Mouse (Mus musculus) ES-Bruce4 (cell line): Measurements from ENCODE around the gene Foxq1.

ENCODE experiments used
- EP300 ChIP-seq: IDR thresholded peaks from 2 replicates; pipeline ENCODE4 v1.6.1; 2011; ENCODE audit warnings: low read depth, low read length; ENCODE audit not compliant: insufficient read depth
- POLR2A ChIP-seq: IDR thresholded peaks from one replicate; pipeline ENCODE4 v1.8.1; 2011; ENCODE audit warnings: low read length; ENCODE audit not compliant: insufficient read depth

- TF ChIP-seq EP300 (no peak), POLR2A (no peak)
Observed at GRCm38 (mm10) chr13:31534726-31535125, 21.2 kb upstream of the Foxq1 start.
